Mouse (Mus musculus) erythroblast, embryonic 14.5 days (primary cell): Measurements from ENCODE around the gene Elane.

Experiments
- GATA1 ChIP-seq: IDR thresholded peaks from 2 replicates; pipeline ENCODE4 v1.6.1; 2012; ENCODE audit warnings: low read length, inconsistent platforms, mixed read lengths
- TAL1 ChIP-seq: IDR thresholded peaks from 3 replicates; pipeline ENCODE4 v1.6.1; 2012; ENCODE audit warnings: low read length, inconsistent platforms, mixed read lengths

DNA sequence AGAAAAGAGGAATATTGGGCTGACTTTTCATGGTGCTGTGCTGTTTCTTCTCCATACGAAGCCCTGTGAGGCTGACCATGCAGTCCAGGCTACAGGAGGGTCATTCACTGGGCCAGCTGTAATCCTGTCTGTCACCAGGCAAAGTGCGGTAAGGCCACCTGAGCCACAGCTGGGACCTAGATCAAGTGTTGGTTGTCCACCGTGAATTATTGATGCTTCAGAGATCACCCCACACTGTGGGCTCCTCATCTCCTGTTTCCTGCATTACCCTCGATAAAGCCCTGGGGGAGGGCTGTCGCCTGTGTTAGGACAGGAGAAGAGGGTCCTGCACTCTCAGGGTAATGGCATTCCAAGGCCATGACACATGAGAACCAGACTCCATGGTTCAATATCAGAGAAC lies 39.5 kb upstream of the Elane start:
- TF ChIP-seq GATA1 (no peak), TAL1 (no peak)
